Mouse (Mus musculus): ENCODE measurements at regions not wholly inside any gene's neighbourhood (a gene's known extent, or its start where the extent isn't known, plus 50 kb on each side); places are given as distances from the start of the nearest gene placed in this dataset.
A peak's percentile ranks its signal among the peaks of the same experiment; 100 is the strongest.
"Not testable (repeated sequence)": the region's sequence is repeated elsewhere in the genome, so short reads cannot be mapped to it uniquely, and the experiment has no call there.

DNA sequence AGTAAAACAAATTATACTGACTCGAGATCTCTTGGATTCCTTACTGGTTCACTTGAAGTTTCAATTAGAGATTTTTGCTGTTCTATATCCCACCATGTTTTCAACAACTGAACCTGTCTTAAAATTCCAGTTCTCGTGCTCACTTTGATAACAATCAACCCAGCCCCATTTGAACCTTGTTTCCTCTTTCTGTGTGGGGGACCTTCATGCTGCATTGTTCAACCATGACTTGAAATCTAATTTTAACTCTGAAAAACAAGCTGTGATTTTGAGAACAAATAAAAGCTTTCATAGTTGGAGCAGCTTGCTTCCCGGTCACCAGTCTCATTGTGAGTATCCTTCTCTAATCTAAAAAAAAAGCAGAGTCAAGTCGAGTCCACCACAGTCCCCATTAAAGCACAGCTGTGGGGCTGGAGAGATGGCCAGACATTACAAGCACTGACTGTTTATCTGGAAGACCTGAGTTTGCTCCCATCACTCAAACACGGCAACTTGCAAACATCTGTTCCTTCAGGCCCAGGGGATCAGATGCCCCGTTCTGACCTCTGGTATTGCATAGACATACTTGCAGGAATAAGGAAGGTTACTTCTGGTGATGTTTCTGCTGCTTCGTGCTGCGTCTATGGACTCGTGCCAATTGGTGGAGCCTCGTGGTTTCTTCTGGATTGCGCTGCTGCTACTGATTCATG lies 251.7 kb downstream of the Diras2 start:
- DNase-seq, result no peak

DNA sequence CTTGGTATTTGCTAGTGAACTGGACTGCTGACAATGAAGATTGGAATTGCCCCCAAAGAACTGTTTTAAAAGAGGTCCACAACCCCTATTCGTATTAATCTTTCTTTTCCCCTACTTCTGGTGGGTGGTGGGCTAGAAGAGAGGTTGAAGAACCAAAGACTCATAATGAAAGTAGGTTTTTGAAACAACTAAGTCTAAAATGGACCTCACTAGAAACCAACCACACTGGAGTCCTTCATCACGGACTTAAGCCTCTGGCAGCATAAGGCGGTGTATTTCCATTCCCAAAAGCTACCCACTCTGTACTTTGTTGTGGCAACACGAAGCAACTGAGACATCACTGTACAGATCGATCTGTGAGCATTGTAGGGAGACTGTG lies 251.1 kb downstream of the Diras2 start:
- DNase-seq, result no peak

DNA sequence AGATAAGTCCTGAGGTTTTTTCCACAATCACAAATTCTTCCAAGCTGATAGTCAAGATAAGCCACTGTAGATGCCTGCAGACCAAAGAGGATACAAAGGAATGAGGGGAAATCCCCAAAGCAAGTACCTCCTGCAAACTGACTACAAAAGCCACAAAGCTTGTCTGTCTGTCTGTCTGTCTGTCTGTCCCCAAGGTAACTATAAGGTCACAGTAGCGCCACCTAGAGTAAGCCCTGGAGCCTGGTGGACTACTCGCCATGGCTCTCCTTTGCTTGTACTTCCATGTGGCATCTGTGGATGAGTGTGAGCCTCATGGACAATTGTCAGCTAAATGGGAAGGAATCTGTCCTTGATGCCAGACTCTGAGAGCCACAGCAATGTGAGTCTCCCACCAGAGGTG lies 249.8 kb downstream of the Diras2 start:
- DNase-seq, result no peak

DNA sequence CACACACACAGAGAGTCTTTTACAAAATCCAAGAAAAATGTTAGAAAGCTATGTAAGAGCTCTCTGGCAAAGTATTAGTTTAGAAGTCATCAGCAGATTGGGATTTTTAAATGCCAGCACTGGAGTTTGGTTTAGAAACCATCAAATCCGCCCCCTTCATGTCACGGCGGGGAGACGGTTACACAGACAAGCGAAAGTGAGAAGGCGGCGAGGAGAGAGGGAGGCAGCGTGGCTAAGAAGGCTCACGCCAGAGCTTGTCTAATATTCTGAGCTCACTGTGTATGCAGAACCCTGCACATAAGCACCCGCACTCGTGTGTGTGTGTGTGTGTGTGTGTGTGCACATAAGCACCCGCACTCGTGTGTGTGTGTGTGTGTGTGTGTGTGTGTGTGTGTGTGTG lies 248.6 kb downstream of the Diras2 start:
- no peak for DNase-seq

DNA sequence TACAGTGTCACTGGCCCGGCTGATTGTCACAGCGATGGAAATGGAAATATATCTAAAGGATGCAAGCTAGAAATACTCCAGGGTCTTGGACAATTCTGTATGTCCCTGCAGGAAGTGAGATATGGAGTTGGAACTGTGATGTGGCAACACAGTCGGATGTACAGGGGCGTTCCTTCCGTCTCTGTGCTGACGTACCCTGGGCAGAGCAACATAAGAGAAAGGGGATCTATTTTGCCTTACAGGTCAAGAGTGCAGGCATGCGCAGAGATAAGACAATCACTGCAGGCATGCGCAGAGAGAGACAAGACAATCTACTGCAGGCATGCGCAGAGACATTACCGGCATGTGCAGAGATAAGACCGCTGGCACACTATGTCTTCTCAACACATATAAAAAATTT lies 247.6 kb downstream of the Diras2 start:
- no peak for DNase-seq

DNA sequence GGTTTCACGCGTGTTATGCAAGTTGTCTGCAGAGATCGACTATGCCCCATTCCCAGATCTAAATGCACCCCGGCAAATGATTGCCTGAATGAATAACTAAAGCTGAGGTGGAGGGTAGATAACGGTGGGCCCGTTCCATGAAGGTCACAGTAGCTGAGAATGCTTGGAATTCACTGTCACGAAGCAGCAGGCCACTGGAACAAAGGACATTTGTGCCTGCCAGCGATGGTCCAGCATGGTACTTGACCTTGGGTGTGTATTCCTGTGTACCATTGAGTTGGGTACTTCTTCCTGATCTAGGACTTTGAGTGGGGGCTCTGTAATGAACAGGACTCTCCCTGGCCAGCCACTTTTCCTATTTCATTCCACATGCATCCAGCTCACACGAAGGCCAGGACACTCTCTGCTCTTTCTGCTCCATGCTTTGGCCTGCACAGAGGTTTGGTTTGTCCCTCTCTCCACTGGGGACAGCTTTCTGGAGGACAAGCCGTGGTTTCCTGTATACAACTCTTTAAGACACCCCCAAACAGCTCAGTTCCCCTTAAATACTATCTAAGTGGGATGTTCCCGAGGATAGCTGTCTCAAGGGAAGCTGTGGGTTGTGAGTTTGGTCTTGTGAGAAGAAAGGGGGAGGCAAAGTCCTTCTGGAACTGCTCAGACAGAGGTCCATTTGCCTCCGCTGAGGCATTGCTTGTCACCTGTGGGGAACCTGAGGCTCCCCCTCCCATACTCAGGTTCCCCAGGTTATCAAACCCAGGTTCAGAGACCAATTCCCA lies 246.9 kb downstream of the Diras2 start:
- DNase-seq, result no peak

DNA sequence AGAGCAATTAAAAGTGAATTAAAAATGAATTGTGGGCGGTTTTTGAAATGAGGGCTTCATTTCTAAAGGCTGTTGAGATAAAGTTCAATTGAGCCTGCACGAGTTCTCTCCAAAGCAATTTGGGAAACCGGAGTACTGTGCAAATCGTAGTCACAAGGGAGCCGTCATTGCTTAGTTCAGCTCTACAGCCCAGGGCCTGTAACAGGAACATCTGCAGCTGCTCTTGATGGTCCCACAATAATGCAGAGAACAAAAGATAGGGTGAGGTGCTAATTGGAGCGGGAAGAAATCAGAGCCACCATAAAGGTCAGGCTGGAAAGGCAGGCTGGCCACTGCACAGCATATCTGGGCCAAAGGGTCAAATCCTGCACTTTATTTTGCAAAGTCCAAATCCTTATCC lies 242.7 kb downstream of the Diras2 start:
- no peak for DNase-seq

DNA sequence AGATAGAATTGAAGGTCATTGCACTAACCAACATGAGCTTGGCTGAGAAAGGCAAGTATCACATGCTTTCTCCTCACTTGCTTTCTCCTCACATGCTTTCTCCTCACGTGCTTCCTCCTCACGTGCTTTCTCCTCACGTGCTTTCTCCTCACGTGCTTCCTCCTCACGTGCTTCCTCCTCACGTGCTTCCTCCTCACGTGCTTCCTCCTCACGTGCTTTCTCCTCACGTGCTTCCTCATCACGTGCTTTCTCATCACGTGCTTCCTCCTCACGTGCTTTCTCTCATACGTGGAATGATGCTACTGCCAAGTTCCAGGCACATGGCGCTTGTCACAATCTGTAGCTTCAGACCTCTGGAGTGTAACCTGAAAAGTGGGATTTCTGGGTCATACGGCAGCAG lies 235.2 kb downstream of the Diras2 start:
- no peak for DNase-seq

DNA sequence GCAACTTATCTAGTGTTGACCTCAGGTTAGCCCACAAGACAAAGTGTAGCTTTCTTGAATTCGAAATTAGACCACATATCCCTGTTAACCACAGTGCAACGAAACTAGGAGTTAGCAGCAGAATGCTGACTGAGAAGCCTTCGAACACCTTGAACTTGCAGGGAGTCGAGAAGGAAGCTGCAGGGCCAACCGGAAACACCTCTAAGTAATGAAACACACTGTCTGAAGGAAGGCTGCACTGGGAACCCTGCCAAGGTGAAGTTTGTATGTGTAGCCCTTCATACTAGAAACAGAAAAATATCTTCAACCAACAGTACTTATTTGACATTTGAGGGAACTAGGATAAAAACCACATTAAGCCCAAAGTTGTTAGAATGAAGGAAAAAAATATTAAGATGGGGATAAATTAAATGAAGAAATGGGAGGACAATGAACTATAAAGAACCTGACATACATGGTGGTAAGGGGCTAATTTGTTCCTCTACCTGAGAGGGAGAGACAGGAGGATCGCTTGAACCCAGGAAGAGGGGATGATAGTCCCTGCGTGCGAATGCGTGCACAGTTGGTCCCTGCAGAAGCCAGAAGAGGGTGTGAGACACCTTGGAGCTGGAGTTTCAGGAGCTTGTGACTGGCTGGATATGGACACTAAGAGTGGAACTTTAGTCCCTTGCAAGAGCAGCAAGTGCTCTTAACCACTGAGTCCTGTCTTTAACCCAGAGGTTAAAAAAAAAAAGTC lies 234.4 kb downstream of the Diras2 start:
- peak; percentile 20 for DNase-seq

DNA sequence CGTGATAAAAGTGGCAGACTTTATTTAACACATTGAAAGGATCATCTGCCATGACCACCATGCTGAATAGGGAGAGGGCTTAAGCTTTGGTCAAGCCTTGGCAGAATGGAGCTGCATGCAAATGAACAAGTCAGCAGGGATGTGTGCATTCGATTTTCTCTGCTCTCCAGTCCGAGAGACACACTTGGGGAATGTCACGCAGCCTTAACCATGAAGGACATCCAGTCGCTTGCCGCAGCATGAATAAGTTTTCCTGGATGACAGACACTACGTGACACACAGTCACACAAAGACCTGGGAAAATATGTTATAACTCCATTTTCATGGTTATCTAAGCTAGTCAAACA lies 233.8 kb downstream of the Diras2 start:
- no peak for DNase-seq

DNA sequence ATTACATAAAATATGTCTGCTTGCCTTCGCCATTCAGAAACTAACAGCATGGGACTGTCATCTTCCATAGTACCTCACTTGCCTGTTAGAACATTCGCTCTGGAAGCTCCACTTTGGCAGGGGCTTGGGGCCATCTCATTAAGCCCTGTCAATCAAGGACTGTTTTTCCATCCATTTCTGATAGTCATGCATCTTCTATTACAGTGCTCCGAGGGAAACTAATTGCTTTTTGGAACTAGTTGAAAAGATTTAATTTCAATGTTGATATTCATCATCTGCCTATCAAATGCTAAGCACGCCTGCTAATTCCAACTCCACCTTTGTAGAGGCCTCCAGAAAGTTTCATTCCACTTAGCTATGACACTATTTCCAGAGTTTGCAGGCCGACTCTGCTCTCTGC lies 232.7 kb downstream of the Diras2 start:
- DNase-seq, result no peak

DNA sequence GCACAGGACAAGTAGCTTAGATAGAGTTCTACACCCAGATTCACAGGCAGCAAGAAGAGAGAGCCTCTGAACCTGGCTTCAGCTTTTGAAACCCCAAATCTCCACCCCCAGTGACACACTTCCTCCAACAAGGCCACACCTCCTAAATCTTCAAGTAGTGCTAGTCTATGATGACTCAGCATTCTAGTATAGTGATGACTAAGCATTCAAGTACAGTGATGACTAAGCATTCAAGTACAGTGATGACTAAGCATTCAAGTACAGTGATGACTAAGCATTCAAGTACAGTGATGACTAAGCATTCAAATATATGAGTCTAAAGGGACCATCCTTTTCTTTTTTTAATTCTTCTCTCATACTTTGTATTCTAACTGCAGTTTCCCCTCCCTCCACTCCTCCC lies 225.8 kb downstream of the Diras2 start:
- not testable (repeated sequence) for DNase-seq

DNA sequence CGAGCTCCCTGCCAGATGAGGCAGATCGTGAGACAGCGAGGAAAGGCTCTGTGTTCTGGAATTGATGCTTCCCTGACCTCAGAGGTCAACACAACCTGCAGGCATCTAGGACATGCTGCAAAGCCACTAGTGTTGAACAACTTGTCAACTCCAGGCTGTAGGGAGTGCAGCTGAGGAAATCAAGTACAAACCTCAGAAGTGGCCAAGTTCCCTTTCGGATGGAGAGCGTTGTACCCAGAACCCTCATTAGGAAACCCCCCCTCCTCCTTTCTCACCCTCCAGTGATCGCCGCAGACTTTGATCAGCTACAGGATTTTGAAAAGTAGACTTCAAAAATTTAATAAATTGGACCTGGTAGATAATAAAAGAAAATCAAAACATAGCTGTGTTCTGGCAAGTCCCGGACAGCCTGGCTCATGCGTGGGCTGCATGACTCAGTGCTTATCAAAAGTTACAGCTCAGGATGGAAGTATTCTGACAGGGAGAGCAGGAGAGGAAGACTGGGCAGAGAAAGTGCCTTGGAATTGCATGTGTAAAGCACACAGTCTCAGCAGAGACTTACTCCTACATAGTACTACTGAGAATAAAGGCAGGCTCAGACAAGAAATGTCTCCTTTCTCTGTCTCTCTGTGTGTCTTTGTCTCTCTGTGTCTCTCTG lies 224.2 kb downstream of the Diras2 start:
- DNase-seq, result no peak

DNA sequence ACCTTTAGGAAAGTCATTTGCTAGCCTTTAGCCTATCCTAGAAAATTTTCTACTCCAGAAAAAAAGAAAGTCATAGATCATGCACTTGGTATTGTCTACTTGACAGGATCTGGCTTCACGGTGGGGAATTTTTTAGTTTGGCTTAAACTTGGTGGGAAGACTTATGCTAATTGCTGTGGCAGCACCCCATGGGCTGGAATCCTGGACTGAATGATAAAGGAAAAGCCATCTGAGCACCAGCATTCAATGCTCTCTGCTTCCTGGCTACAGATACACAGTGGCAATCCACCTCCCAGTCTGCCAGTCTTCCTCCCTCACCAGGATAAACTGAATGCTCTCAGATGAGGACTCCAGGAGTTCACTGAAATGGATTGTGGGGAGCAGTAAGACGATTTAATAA lies 220.1 kb downstream of the Diras2 start:
- DNase-seq, result no peak

DNA sequence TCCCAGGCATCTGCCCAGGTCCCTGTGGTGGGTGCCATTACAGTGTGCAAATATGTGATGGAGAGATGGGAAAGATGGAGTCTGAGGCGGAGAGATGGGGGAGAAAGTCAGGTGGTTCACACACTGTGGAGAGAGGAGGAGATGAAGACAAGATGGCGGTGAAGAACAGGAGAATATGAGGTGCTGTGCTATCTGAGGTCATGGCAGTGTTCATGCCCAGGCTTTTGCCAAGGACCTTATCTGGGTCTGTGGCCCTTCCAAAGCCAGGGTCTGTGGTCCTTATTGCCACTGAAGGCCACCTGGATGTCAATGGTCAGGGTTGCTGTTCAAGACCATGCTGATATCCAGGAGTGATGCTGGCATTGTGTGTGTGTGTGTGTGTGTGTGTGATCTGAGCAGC lies 212.8 kb downstream of the Diras2 start:
- no peak for DNase-seq

DNA sequence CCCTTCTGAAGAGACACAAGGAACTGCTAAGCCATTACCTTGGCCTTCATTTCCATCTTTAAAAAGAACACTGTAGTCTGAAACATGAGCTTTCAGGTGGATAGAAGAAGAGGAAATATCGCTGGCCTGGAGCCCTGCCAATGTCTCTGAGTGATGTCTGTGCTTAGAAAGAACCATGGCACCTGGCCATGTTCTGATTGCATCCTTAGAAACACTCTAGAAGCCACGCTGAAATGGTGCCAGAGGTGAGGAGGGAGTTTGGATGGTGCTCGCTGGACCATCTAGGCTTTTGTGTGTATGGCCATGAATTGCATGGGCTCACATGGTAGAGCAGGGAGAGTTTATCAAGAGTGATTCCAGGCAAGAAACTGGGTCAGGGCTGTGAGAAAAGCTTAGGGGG lies 207.4 kb downstream of the Diras2 start:
- DNase-seq, result no peak

DNA sequence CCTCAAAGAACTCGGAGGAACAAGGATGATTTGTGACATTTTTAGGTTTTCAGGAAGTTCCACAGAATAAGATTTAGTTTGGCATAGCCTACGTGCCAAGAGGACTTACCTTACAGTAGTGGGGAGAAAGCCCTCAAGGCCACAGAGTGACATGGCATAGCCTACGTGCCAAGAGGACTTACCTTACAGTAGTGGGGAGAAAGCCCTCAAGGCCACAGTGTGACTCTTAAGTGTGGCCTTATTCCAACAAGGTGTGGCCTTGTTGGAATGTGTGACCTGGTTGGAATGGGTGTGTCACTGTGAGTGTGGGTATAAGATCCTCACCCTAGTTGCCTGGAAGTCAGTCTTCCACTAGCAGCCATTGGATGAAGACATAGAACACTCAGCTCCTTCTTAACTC lies 206.7 kb downstream of the Diras2 start:
- not testable (repeated sequence) for DNase-seq

DNA sequence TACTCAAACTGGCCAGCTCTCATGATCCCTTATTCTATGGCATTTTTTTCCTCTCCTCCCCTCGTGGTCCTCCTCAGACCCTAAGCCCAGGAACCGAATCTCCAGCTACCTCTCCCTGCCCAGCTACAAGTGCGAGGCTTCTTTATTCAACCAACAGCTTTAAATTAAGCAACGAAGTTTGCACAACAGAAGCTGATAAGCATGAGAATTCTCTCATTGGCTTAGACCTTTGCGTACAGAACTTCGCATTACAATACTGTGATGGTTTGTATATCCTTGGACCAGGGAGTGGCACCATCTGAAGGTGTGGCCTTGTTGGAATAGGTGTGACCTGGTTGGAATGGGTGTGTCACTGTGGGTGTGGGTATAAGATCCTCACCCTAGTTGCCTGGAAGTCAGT lies 205.4 kb downstream of the Diras2 start:
- DNase-seq, result not testable (repeated sequence)

DNA sequence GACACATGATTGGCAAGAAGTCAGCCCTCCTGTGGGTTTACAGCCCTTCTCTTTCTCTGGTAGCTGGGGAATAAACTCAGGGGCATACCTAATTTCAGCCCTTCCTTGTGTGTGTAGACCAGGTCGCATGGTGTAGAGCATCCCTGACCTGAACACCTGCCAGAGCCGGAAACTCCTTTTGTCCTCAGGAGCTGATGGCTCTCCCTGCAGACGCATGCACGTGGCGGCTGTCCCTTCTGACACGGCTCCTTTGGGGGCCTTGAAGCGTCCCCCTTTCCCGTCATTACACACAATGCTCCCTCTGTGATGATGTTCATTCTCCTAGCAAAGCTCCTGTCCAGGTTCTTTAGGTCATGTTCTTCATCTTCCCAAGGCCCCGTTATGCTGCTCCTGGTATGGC lies 203.3 kb downstream of the Diras2 start:
- DNase-seq, result no peak

DNA sequence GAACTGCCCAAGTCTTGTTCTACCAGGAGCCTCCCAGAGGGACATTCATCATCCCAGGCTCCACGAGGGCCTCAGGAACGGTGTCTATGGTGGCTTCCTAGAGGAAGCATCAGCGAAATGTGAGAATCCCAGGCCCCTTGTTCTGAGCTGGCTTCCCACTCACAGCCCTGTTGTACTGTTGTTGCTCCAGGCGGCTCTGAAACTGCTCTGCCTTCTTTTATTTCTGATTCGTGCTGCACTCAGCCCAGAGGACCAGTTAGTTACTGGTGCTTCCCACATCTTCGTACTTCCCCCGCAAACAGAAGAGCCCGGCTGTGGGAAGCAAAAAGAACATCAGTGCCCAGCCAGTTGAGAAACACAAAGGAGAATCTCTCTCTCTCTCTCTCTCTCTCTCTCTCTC lies 202.3 kb downstream of the Diras2 start:
- DNase-seq, result no peak

DNA sequence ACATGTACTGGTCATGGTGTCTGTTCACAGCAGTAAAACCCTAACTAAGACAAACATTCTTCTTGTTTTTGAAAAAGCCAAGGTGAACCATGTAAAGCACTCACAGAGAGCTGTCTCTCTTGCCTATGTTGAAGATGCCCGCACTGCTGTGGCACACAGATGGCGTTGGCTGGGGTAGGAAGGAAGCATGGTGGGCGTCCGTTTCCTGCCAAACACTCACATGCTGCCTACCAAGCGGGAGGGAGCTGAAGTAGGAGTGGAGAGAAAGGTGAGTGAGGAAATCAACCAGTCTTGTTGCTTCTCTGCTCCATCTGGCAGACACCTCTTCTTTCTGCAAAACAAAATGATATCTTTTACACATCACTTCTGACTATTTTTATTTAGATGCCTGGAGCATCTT lies 200.0 kb downstream of the Diras2 start:
- peak; percentile 72 for DNase-seq

DNA sequence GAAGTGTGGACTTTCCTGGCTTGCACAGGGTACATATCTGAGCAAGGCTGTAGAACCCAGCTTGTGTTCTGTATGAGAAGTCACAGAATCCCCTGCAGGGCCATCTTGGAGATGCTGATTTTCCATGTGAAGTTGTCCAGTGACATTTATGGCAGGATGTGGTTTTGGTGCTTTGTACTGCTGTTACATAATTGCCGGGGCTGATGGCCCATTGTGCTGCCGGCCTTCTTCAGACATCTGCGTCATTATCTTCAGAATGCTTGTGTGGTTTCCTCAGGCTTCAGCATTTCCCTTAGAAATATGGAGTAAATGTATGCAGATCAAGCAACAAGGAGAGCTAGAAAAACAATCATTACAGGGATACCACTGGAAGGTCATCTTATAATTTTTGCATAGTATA lies 196.1 kb downstream of the Diras2 start:
- no peak for DNase-seq

DNA sequence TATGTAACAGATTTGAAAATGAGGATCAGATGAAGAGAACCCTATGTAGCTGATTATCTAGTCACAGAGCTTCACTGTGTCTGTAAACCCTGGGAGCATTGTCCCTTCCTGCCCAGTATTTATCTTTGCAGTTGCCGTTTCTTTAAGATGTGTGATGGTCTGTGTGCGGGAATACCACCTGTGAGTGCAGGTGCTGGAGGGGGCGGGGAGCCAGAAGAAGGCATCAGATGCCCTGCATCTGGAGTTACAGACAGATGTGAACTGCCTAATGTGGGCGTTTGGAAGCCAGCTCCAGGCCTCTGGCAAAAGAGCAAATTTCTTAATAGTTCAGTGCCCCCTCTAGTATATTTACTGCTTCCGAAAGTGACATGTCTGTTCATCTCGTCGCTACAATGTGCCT lies 193.1 kb downstream of the Diras2 start:
- no peak for DNase-seq

DNA sequence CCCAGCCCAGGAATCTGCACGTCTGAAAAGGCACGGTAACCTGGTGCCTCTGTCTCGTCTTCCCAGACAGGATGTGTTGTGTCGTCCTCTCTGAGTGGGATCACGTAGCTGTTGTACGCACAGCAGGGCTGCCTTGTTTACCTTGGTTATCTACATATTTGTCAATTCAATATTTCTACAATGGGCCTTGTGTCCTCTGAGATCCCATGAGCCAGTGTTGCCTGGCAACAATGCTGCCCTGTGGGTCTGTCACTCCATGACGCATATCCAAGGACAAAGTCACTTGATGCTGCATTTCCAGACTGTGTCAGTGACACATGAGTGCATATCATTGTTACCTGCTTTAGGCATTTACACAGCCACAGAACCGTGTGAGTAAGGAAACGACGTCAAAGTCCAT lies 191.9 kb downstream of the Diras2 start:
- no peak for DNase-seq

Measured in cerebellum, adult 8-10 months (tissue).